Mouse (Mus musculus) midbrain, postnatal 0 days (tissue): ENCODE data around the gene Slc2a4. TPM values are rescaled to one million over a fixed set of nuclear protein-coding genes. Genes with fewer than 3 reads are reported as not detected.

Source experiments
- ATAC-seq: fragments of 200-750 bp; cut with Nextera tagmentation; 2 replicates; pipeline ENCODE4 v1.8.0; 2017; ENCODE audit warnings: moderate number of reproducible peaks, mild to moderate bottlenecking, moderate TSS enrichment, moderate library complexity; ENCODE audit not compliant: low FRiP score
- DNase-seq: peaks from one replicate; pipeline ENCODE4 v3.0.0-alpha.2; 2015; ENCODE audit warnings: low spot score
- H3K27ac ChIP-seq: fragments of 300-500 bp; sonication (generic); 2 replicates; pipeline ENCODE4 v1.5.1; 2014; ENCODE audit warnings: low read depth, mild to moderate bottlenecking, low read length, mixed read lengths
- H3K27me3 ChIP-seq: fragments of 300-500 bp; sonication (generic); 2 replicates; pipeline ENCODE4 v1.6.1; 2014; ENCODE audit warnings: low read length, control low read depth, mixed read lengths; ENCODE audit not compliant: insufficient read depth
- H3K36me3 ChIP-seq: fragments of 300-500 bp; sonication (generic); 2 replicates; pipeline ENCODE4 v1.6.1; 2014; ENCODE audit warnings: low read length, control low read depth, mixed read lengths; ENCODE audit not compliant: insufficient read depth
- H3K4me1 ChIP-seq: fragments of 300-500 bp; sonication (generic); 2 replicates; pipeline ENCODE4 v1.6.1; 2014; ENCODE audit warnings: mild to moderate bottlenecking, control low read depth, antibody characterized with exemption, low read length, mixed read lengths; ENCODE audit not compliant: insufficient read depth
- H3K4me2 ChIP-seq: fragments of 300-500 bp; sonication (generic); 2 replicates; pipeline ENCODE4 v1.6.1; 2014; ENCODE audit warnings: low read depth, mild to moderate bottlenecking, low read length, mixed read lengths; ENCODE audit not compliant: poor library complexity, severe bottlenecking
- H3K4me3 ChIP-seq: fragments of 300-500 bp; sonication (generic); 2 replicates; pipeline ENCODE4 v1.5.1; 2014; ENCODE audit warnings: low read depth, mild to moderate bottlenecking, low read length, moderate library complexity
- H3K9ac ChIP-seq: fragments of 300-500 bp; sonication (generic); replicated peaks from 2 replicates; pipeline ENCODE4 v1.6.1; 2014; ENCODE audit warnings: mild to moderate bottlenecking, low read length, moderate library complexity, mixed read lengths; ENCODE audit not compliant: poor library complexity, severe bottlenecking
- H3K9me3 ChIP-seq: fragments of 300-500 bp; sonication (generic); 2 replicates; pipeline ENCODE4 v1.6.1; 2016; ENCODE audit warnings: low read length, control low read depth
- CTCF ChIP-seq: IDR thresholded peaks from 2 replicates; pipeline ENCODE4 v1.5.1; 2016; ENCODE audit warnings: antibody characterized with exemption, mild to moderate bottlenecking
- WGBS: fragments of 180-500 bp; shearing (Covaris S2); extraction: QIAGEN DNeasy Blood & Tissue Kit; methylation state at CpG from one replicate; pipeline ENCODE4 v1.1.7; 2014; 5-methylcytosine and 5-hydroxymethylcytosine counted together
- polyA plus RNA-seq: library from polyadenylated mRNA; unstranded; fragments of >200 nt; fragmentation: Nextera tagmentation; extraction: Ambion mirVana; gene quantifications from 2 replicates; pipeline ENCODE4 v1.2.1, GENCODE M21; 2015
- total RNA-seq: library from RNA; depleted of rRNA; stranded (reverse); fragments of >200 nt; gene quantifications from 2 replicates; pipeline ENCODE4 v1.2.3, GENCODE M21; 2014

Gene Slc2a4
- total and polyA plus RNA-seq, 2 experiments from 2014 or later: 4.0 to 8.8 TPM

- no peak overlapping the region for H3K4me3 ChIP-seq
- H3K9ac ChIP-seq: no peak overlapping the region
- H3K9me3 ChIP-seq: no peaks in the 10 kb centered on the region
- ATAC-seq: no peak
- TF ChIP-seq CTCF: no peak
- H3K4me1 ChIP-seq: no peaks in the 10 kb centered on the region; the same call in 1 of the 2 replicates
- no peak for DNase-seq
- no peak overlapping the region for H3K27ac ChIP-seq
- WGBS: 92% methylated on average over 3 of the region's 3 CpGs
- H3K36me3 ChIP-seq: peaks cover 22% of the 10 kb centered on the region
- H3K4me2 ChIP-seq: peak overlapping the region; percentile 61
- H3K27me3 ChIP-seq: no peaks in the 10 kb centered on the region
Observed at GRCm38 (mm10) chr11:69992932-69993331, 44.9 kb upstream of the Slc2a4 start.

- H3K27ac ChIP-seq: no peak overlapping the region
- H3K9ac ChIP-seq: peak overlapping the region; percentile 88
- H3K36me3 ChIP-seq: peaks cover 27% of the 10 kb centered on the region
- no peak for DNase-seq
- 85% methylated on average over 10 of the region's 10 CpGs for WGBS
- no peak for TF ChIP-seq CTCF
- H3K27me3 ChIP-seq: no peaks in the 10 kb centered on the region
- H3K4me2 ChIP-seq: peak overlapping the region; percentile 61
- H3K4me3 ChIP-seq: peak overlapping the region; percentile 56
- H3K4me1 ChIP-seq: no peaks in the 10 kb centered on the region; the same call in 1 of the 2 replicates
- ATAC-seq: no peak
- H3K9me3 ChIP-seq: no peaks in the 10 kb centered on the region
Observed at GRCm38 (mm10) chr11:69992396-69992795, 44.4 kb upstream of the Slc2a4 start.

DNA sequence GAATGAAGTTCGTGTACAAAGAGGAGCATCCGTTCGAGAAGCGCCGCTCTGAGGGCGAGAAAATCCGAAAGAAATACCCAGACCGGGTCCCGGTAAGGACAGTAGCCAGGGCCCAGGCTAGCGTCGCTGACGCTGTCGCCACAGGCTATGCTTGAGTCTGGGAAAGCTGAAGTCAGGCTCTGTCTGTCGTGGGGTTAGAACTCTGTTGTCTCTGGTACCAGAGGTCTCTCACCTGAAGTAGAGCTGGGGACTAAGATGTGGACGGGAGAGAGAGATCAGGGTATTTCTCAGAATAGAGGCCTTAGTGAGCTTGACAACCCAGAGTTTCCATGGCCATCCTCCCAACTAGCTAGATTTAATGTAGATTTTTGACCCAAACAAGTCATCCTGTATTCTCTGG is 43.7 kb upstream of the Slc2a4 start:
- no peak for DNase-seq
- H3K27me3 ChIP-seq: no peaks in the 10 kb centered on the region
- TF ChIP-seq CTCF: no peak
- H3K4me3 ChIP-seq: peak overlapping the region; percentile 56
- 0% methylated on average over 15 of the region's 15 CpGs for WGBS
- peak overlapping the region; percentile 88 for H3K9ac ChIP-seq
- H3K4me1 ChIP-seq: no peaks in the 10 kb centered on the region; the same call in 1 of the 2 replicates
- H3K36me3 ChIP-seq: peaks cover 27% of the 10 kb centered on the region
- no peaks in the 10 kb centered on the region for H3K9me3 ChIP-seq
- H3K27ac ChIP-seq: peak overlapping the region; percentile 85
- ATAC-seq: no peak
- H3K4me2 ChIP-seq: peak overlapping the region; percentile 61

GRCm38 (mm10) chr11:69990850-69991691 is 43.1 kb upstream of the Slc2a4 start, which contains the start of gene Gabarap:
Gene Gabarap (plus strand): TSS chr11:69991143.
- DNase-seq (peak; percentile 99), ATAC-seq (peak; percentile 62)
- WGBS: under 1% methylated on average over 40 of the region's 40 CpGs
- peaks cover 31% of the 10 kb centered on the region for H3K36me3 ChIP-seq
- peak within 1 kb of the TSS; percentile 56 for H3K4me3 ChIP-seq
- H3K4me1 ChIP-seq: no peaks in the 10 kb centered on the region; the same call in 1 of the 2 replicates
- H3K27ac ChIP-seq: peak within 1 kb of the TSS; percentile 85
- H3K9ac ChIP-seq: peak within 1 kb of the TSS; percentile 88
- no peaks in the 10 kb centered on the region for H3K27me3 ChIP-seq
- H3K9me3 ChIP-seq: no peaks in the 10 kb centered on the region
- peak within 1 kb of the TSS; percentile 61 for H3K4me2 ChIP-seq
- TF ChIP-seq CTCF: no peak

DNA sequence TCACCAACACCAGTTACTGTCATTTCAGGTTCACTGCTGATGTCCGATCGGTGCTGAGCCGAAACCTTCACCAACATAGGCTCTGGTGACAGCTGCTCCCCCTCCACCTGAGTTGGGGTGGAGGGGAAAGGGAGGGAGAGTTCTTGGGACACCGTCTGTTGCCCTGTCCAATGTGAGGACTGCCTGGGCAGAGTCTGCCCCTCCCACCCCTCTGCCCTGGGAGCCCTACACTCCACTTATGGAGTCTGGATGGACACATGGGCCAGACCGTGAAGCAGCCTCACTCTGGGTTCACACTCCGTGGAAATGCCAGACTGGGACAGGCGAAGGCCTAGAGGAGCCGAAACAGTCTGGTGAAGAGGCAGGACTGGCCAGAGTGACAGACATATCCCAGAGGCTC is 42.0 kb upstream of the Slc2a4 start:
- no peak for DNase-seq
- H3K4me1 ChIP-seq: no peaks in the 10 kb centered on the region; the same call in 1 of the 2 replicates
- no peaks in the 10 kb centered on the region for H3K27me3 ChIP-seq
- ATAC-seq: no peak
- H3K9ac ChIP-seq: no peak overlapping the region
- no peak for TF ChIP-seq CTCF
- peaks cover 37% of the 10 kb centered on the region for H3K36me3 ChIP-seq
- WGBS: 87% methylated on average over 8 of the region's 8 CpGs
- H3K27ac ChIP-seq: no peak overlapping the region
- H3K4me3 ChIP-seq: no peak overlapping the region
- no peaks in the 10 kb centered on the region for H3K9me3 ChIP-seq
- no peak overlapping the region for H3K4me2 ChIP-seq

DNA sequence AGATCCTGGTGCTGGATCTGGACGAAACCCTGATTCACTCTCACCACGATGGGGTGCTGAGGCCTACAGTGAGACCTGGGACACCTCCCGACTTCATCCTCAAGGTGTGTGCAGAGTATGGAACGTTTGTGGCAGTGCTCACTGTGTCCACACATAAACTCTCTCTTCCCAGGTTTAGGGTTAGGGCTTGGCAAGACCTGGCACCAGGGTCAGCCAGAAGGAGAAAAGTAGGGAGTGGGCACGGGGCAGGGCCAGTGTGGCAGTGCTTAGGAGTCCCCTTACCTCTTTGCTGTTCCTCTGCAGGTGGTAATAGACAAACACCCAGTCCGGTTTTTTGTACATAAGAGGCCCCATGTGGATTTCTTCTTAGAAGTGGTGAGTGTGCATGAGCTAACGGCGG is 36.4 kb upstream of the Slc2a4 start:
- DNase-seq: no peak
- ATAC-seq: no peak
- Histone ChIP-seq H3K9ac (no peak overlapping the region), H3K27ac (no peak overlapping the region), H3K9me3 (no peaks in the 10 kb centered on the region), H3K27me3 (no peaks in the 10 kb centered on the region), H3K4me2 (no peak overlapping the region), H3K36me3 (peaks cover 38% of the 10 kb centered on the region), H3K4me3 (no peak overlapping the region), H3K4me1 (peaks cover 13% of the 10 kb centered on the region)
- WGBS: 93% methylated on average over 8 of the region's 8 CpGs
- TF ChIP-seq CTCF: no peak
